Mouse (Mus musculus): ENCODE measurements around the gene Cdh4. TPM values are rescaled to one million over a fixed set of nuclear protein-coding genes. Genes with fewer than 3 reads are reported as not detected.

Cdh4 gene
- polyA plus RNA-seq (2012), result not detected in 2 replicates

GRCm38 (mm10) chr2:179442191-179442540, at the start of gene Cdh4:
Gene Cdh4, plus strand, starts transcription at chr2:179442431.

All from megakaryocyte-erythroid progenitor cell, adult 5 weeks (primary cell).